Mouse (Mus musculus): Measurements from ENCODE around the gene Hsd3b7. TPM values are rescaled to one million over a fixed set of nuclear protein-coding genes. Genes with fewer than 3 reads are reported as not detected.
"Not testable (repeated sequence)": the region's sequence is repeated elsewhere in the genome, so short reads cannot be mapped to it uniquely, and the experiment has no call there.

Hsd3b7 gene
- polyA plus RNA-seq, 1 experiment, result 6.1 TPM

- Histone ChIP-seq H3K27ac (ENCODE audit: control insufficient read depth, insufficient read depth, low read depth, low read length) (no peak overlapping the region), H3K36me3 (ENCODE audit: control insufficient read depth, insufficient read depth, low read length) (no peaks in the 10 kb centered on the region), H3K4me3 (ENCODE audit: control insufficient read depth, low read depth, low read length) (no peak overlapping the region), H3K27me3 (ENCODE audit: control insufficient read depth, insufficient read depth, low read length) (no peaks in the 10 kb centered on the region), H3K4me1 (ENCODE audit: control insufficient read depth, insufficient read depth, low read length) (no peaks in the 10 kb centered on the region)
- TF ChIP-seq POLR2A (IDR thresholded peaks at IDR 0.05; ENCODE audit: control insufficient read depth, low read depth, low read length) (no peak), CTCF (IDR thresholded peaks at IDR 0.05; ENCODE audit: control insufficient read depth, insufficient read depth, insufficient replicate concordance, low read depth, low read length) (no peak)
Observed at GRCm38 (mm10) chr7:127835550-127835949, 35.1 kb downstream of the Hsd3b7 start.

GRCm38 (mm10) chr7:127837473-127837872 is 37.1 kb downstream of the Hsd3b7 start:
- no peak overlapping the region for H3K27ac ChIP-seq (ENCODE audit: control insufficient read depth, insufficient read depth, low read depth, low read length)
- no peak for TF ChIP-seq CTCF (IDR thresholded peaks at IDR 0.05; ENCODE audit: control insufficient read depth, insufficient read depth, insufficient replicate concordance, low read depth, low read length)
- TF ChIP-seq POLR2A (IDR thresholded peaks at IDR 0.05; ENCODE audit: control insufficient read depth, low read depth, low read length), result no peak
- peaks cover 13% of the 10 kb centered on the region for H3K4me1 ChIP-seq (ENCODE audit: control insufficient read depth, insufficient read depth, low read length)
- H3K36me3 ChIP-seq (ENCODE audit: control insufficient read depth, insufficient read depth, low read length), result no peaks in the 10 kb centered on the region
- H3K4me3 ChIP-seq (ENCODE audit: control insufficient read depth, low read depth, low read length), result no peak overlapping the region
- H3K27me3 ChIP-seq (ENCODE audit: control insufficient read depth, insufficient read depth, low read length), result no peaks in the 10 kb centered on the region

DNA sequence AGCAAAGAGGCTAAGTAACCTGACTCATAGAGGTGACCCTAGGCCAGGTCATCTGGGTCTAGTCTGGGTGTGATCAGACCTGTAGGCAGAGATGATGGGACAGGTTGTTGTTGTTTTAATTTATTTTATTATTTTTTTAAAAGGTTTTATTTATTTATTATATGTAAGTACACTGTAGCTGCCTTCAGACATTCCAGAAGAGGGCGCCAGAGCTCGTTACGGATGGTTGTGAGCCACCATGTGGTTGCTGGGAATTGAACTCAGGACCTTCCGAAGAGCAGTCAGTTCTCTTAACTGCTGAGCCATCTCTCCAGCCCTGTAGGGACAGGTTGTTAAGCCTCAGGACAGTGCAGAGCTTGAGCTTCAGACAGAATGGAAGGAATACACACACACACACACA is 37.5 kb downstream of the Hsd3b7 start:
- H3K4me1 ChIP-seq (ENCODE audit: control insufficient read depth, insufficient read depth, low read length), result peaks cover 13% of the 10 kb centered on the region

DNA sequence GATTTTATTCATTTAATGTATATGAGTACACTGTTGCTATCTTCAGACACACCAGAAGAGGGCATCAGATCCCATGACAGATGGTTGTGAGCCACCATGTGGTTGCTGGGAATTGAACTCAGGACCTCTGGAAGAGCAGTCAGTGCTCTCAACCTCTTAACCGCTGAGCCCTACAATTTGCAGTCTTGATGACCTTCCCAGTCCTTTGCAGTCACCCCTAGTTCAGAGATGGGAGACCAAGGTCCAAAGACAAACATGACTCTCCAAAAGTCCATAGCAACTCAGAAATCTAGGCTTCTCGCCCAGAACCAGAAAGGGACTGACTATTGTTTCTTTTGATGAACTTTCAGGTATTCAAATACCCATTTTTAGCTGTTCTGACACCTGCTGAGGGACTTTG is 39.6 kb downstream of the Hsd3b7 start:
- not testable (repeated sequence) for H3K27me3 ChIP-seq (ENCODE audit: control insufficient read depth, insufficient read depth, low read length); H3K4me3 ChIP-seq (ENCODE audit: control insufficient read depth, low read depth, low read length); H3K27ac ChIP-seq (ENCODE audit: control insufficient read depth, insufficient read depth, low read depth, low read length); H3K36me3 ChIP-seq (ENCODE audit: control insufficient read depth, insufficient read depth, low read length)
- peaks cover 13% of the 10 kb centered on the region for H3K4me1 ChIP-seq (ENCODE audit: control insufficient read depth, insufficient read depth, low read length)

More for the DNA sequence above, 37.5 kb downstream of the Hsd3b7 start:
- H3K27me3 ChIP-seq (ENCODE audit: control insufficient read depth, insufficient read depth, low read length); H3K27ac ChIP-seq (ENCODE audit: control insufficient read depth, insufficient read depth, low read depth, low read length); H3K4me3 ChIP-seq (ENCODE audit: control insufficient read depth, low read depth, low read length); H3K36me3 ChIP-seq (ENCODE audit: control insufficient read depth, insufficient read depth, low read length): not testable (repeated sequence)

DNA sequence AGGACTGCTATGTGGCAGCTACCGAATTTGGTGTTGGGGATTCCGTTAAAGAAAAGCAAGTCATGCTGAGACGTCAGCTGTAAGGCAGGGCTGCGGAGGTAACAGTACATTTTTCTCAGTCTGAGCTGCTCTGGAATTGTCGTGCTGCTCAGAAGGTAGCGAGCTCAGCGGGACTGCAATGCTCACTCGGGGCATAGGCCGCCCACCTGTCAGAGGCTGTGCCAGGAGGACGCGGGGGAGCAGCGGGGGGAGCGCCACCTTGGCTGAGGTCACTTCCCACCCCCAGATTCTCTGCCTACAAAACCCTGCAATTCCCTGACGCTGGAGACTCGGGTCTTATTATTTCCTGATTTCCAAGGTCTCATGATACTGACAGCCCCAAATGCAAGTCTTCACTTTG is 40.5 kb downstream of the Hsd3b7 start:
- TF ChIP-seq CTCF (IDR thresholded peaks at IDR 0.05; ENCODE audit: control insufficient read depth, insufficient read depth, insufficient replicate concordance, low read depth, low read length) (no peak), POLR2A (IDR thresholded peaks at IDR 0.05; ENCODE audit: control insufficient read depth, low read depth, low read length) (no peak)
- Histone ChIP-seq H3K4me3 (ENCODE audit: control insufficient read depth, low read depth, low read length) (peak overlapping the region; percentile 93), H3K27ac (ENCODE audit: control insufficient read depth, insufficient read depth, low read depth, low read length) (peak overlapping the region; percentile 85), H3K27me3 (ENCODE audit: control insufficient read depth, insufficient read depth, low read length) (no peaks in the 10 kb centered on the region), H3K36me3 (ENCODE audit: control insufficient read depth, insufficient read depth, low read length) (no peaks in the 10 kb centered on the region), H3K4me1 (ENCODE audit: control insufficient read depth, insufficient read depth, low read length) (peaks cover 13% of the 10 kb centered on the region)

DNA sequence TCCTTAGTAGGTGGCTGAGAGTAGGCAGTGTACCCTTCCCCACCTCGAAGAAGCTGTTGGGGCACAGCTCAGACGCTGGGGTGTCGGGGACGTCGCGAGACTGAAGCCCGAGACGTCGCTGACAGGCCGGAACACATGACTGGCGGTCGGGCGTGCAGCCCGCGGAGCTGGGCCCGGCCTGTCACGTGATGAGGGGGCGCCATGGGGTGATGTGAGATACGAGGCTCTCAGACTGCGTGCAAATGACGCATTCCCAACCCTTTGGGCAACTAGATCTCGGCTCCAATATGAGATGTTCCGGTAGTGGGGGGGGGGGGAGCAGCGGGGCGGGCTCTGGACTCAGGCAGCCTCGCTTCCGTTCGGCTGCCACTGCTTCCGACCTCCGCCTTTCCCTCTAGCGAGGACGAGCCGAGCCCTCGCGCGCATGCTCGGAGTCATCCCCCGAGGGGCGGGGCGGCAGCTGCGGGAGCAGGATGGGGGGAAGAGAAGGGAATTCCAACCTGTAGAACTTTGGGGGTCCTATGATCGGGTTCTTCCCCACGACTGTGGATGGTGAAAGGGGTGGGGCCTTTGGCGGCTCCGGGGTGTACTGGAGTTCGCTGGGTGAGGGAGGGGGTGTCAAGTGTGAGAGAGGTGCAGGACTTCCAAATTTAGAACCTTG is 41.1 kb downstream of the Hsd3b7 start:
- no peak for TF ChIP-seq CTCF (IDR thresholded peaks at IDR 0.05; ENCODE audit: control insufficient read depth, insufficient read depth, insufficient replicate concordance, low read depth, low read length)
- no peak; the same call in 1 of the 2 replicates for TF ChIP-seq POLR2A (IDR thresholded peaks at IDR 0.05; ENCODE audit: control insufficient read depth, low read depth, low read length)
- no peaks in the 10 kb centered on the region for H3K36me3 ChIP-seq (ENCODE audit: control insufficient read depth, insufficient read depth, low read length)
- H3K4me1 ChIP-seq (ENCODE audit: control insufficient read depth, insufficient read depth, low read length), result peaks cover 13% of the 10 kb centered on the region
- H3K27me3 ChIP-seq (ENCODE audit: control insufficient read depth, insufficient read depth, low read length), result no peaks in the 10 kb centered on the region
- peak overlapping the region; percentile 86 for H3K27ac ChIP-seq (ENCODE audit: control insufficient read depth, insufficient read depth, low read depth, low read length)
- H3K4me3 ChIP-seq (ENCODE audit: control insufficient read depth, low read depth, low read length), result peak overlapping the region; percentile 93

DNA sequence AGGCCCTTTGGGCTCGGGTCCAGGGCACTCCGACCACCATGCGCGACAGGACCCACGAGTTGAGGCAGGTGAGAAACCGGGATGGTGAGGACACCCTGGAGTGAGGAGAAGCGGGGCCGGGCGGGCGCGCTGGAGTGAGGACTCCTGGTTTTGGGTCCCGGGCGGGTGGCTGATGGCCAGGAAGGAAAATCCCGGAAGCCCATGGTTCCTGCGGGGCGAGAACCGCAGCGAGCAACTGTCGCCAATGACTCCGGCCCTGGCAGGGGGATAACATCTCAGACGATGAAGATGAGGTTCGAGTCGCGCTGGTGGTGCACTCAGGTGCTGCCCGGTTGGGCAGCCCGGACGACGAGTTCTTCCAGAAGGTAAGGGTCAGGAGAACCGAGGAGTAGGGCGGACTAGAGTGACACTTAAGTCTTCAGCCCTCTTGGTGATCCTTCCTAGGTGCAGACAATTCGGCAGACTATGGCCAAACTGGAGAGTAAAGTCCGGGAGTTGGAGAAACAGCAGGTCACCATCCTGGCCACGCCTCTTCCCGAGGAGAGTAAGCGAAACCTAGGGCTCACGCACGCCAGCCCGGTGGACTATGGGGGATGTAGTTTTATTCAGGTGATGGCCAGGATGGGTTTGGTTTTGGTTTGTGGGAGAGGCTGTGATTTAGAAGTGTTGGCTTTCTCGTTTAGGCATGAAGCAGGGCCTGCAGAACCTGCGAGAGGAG is 41.8 kb downstream of the Hsd3b7 start:
- Histone ChIP-seq H3K36me3 (ENCODE audit: control insufficient read depth, insufficient read depth, low read length) (no peaks in the 10 kb centered on the region), H3K27me3 (ENCODE audit: control insufficient read depth, insufficient read depth, low read length) (no peaks in the 10 kb centered on the region)
- TF ChIP-seq POLR2A (IDR thresholded peaks at IDR 0.05; ENCODE audit: control insufficient read depth, low read depth, low read length) (peak; percentile 44), CTCF (IDR thresholded peaks at IDR 0.05; ENCODE audit: control insufficient read depth, insufficient read depth, insufficient replicate concordance, low read depth, low read length) (no peak)

More for the DNA sequence above, 41.8 kb downstream of the Hsd3b7 start:
- peak overlapping the region; percentile 93 for H3K4me3 ChIP-seq (ENCODE audit: control insufficient read depth, low read depth, low read length)
- H3K27ac ChIP-seq (ENCODE audit: control insufficient read depth, insufficient read depth, low read depth, low read length), result peak overlapping the region; percentile 86
- H3K4me1 ChIP-seq (ENCODE audit: control insufficient read depth, insufficient read depth, low read length), result peaks cover 13% of the 10 kb centered on the region

All from testis, adult 2 months (tissue).